21 mouse cellular contexts compared by ENCODE assay signal in the genomic region with DNA sequence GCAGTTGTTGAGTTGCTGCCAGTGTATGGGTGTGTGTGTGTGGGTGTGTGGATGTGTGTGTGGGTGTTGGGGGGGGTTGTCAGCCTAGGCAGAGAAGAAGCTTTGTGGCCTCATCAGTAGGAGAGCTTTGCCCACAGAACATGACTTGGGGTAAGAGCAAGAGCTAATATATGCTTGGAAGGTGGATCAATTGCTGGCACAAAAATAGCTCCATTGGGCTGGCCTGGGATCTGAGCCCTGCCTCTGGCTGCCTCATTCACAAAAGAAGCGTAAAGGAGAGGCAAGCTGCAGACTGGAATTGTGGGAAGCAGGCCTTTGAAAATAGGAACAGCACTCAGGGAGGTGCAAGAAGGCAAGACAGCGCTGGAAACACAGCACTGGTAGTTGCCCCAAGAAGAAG. TPM values are rescaled to one million over a fixed set of nuclear protein-coding genes. Genes with fewer than 3 reads are reported as not detected.
A peak's percentile ranks its signal among the peaks of the same experiment; 100 is the strongest.
DNase-seq lines count a peak whose midpoint lies in the region; ATAC-seq and TF ChIP-seq lines count a peak whose summit lies in the region.
"Had no signal": no experiment of that assay in that cellular context is flagged by ENCODE, and none has a peak within 500 bp of the region (broad histone marks: within the 10 kb centered on the region; RNA-seq: fewer than 3 reads in every experiment).

No protein-coding gene starts in this region.

- H3K4me2 ChIP-seq in hindbrain, embryonic 15.5 days: no peak overlapping the region
- H3K4me2 ChIP-seq in hindbrain, postnatal 0 days (ENCODE audit: low read depth, low read length): no peak overlapping the region
- no peak overlapping the region for H3K4me2 ChIP-seq in midbrain, embryonic 13.5 days (replicated peaks)
- H3K4me2 ChIP-seq: heart, embryonic 12.5 days; limb, embryonic 12.5 days; liver, embryonic 11.5 days; midbrain, embryonic 12.5 days had no signal

- WGBS in hindbrain, embryonic 15.5 days: 66% methylated on average over 2 of the region's 2 CpGs
- WGBS in hindbrain, postnatal 0 days: 61% methylated on average over 2 of the region's 2 CpGs
- 52% methylated on average over 2 of the region's 2 CpGs for WGBS in midbrain, embryonic 13.5 days
- WGBS in heart, adult 2 months: 83% methylated on average over 2 of the region's 2 CpGs

- H3K4me1 ChIP-seq in hindbrain, embryonic 15.5 days (replicated peaks): peaks cover 12% of the 10 kb centered on the region
- no peaks in the 10 kb centered on the region for H3K4me1 ChIP-seq in hindbrain, postnatal 0 days (ENCODE audit: insufficient read depth, low read length)
- H3K4me1 ChIP-seq in midbrain, embryonic 13.5 days (replicated peaks): peaks cover 29% of the 10 kb centered on the region
- no peaks in the 10 kb centered on the region for H3K4me1 ChIP-seq in heart, adult 2 months (ENCODE audit: control insufficient read depth, insufficient read depth, low read length)
- H3K4me1 ChIP-seq: limb, embryonic 12.5 days had no signal

- H3K36me3 ChIP-seq in hindbrain, embryonic 15.5 days: no peaks in the 10 kb centered on the region
- no peaks in the 10 kb centered on the region for H3K36me3 ChIP-seq in hindbrain, postnatal 0 days (ENCODE audit: insufficient read depth, low read length)
- no peaks in the 10 kb centered on the region for H3K36me3 ChIP-seq in midbrain, embryonic 13.5 days
- H3K36me3 ChIP-seq in heart, adult 2 months (ENCODE audit: control insufficient read depth, insufficient read depth, low read length): no peaks in the 10 kb centered on the region
- H3K36me3 ChIP-seq: heart, embryonic 12.5 days; limb, embryonic 12.5 days; midbrain, embryonic 12.5 days had no signal

- H3K27me3 ChIP-seq in hindbrain, embryonic 15.5 days: no peaks in the 10 kb centered on the region
- no peaks in the 10 kb centered on the region; the same call in 1 of the 2 replicates for H3K27me3 ChIP-seq in hindbrain, postnatal 0 days (ENCODE audit: insufficient read depth, low read length)
- peaks cover 49% of the 10 kb centered on the region for H3K27me3 ChIP-seq in midbrain, embryonic 13.5 days
- H3K27me3 ChIP-seq in heart, adult 2 months (ENCODE audit: control insufficient read depth, insufficient read depth, low read length): no peaks in the 10 kb centered on the region

- H3K79me2 ChIP-seq in heart, adult 2 months (replicated peaks; ENCODE audit: control insufficient read depth, insufficient read depth, low read length): no peaks in the 10 kb centered on the region

- TF ChIP-seq CTCF in hindbrain, postnatal 0 days (IDR thresholded peaks at IDR 0.05; ENCODE audit: low read depth): no peak
- no peak for TF ChIP-seq CTCF in heart, adult 2 months (IDR thresholded peaks at IDR 0.05)

- H3K9me3 ChIP-seq in hindbrain, embryonic 15.5 days: no peaks in the 10 kb centered on the region
- no peaks in the 10 kb centered on the region for H3K9me3 ChIP-seq in hindbrain, postnatal 0 days (ENCODE audit: low read length)
- no peaks in the 10 kb centered on the region for H3K9me3 ChIP-seq in midbrain, embryonic 13.5 days
- H3K9me3 ChIP-seq: heart, embryonic 12.5 days; limb, embryonic 12.5 days; midbrain, embryonic 12.5 days had no signal

- no peak for ATAC-seq in hindbrain, embryonic 15.5 days (ENCODE audit: low FRiP score, low read depth)
- no peak for ATAC-seq in hindbrain, postnatal 0 days
- no peak for ATAC-seq in midbrain, embryonic 13.5 days
- ATAC-seq: intestine, postnatal 0 days; liver, postnatal 0 days had no signal

- DNase-seq in hindbrain, postnatal 0 days (ENCODE audit: low spot score): no peak
- DNase-seq in urinary bladder, adult 2 months (ENCODE audit: low spot score): peak; percentile 5
- DNase-seq in urinary bladder, postnatal 25 days (ENCODE audit: low spot score): no peak
- DNase-seq in right cerebral cortex, postnatal 14 days: no peak
- DNase-seq in heart, adult 2 months: no peak
- DNase-seq: cerebellum, adult 2 months; cerebellum, postnatal 36 days; heart, postnatal 10 days; kidney, postnatal 25 days; liver, postnatal 0 days; lung, postnatal 10 days; right cerebral cortex, postnatal 25 days; spleen, adult 18-20 months; thymus, postnatal 14 days had no signal

- no peak overlapping the region for H3K4me3 ChIP-seq in hindbrain, embryonic 15.5 days
- H3K4me3 ChIP-seq in hindbrain, postnatal 0 days (ENCODE audit: low read length): no peak overlapping the region
- no peak overlapping the region for H3K4me3 ChIP-seq in midbrain, embryonic 13.5 days (replicated peaks)
- no peak overlapping the region for H3K4me3 ChIP-seq in heart, adult 2 months
- H3K4me3 ChIP-seq: heart, embryonic 12.5 days; limb, embryonic 12.5 days; midbrain, embryonic 12.5 days had no signal

- TF ChIP-seq POLR2A in heart, adult 2 months (IDR thresholded peaks at IDR 0.05; ENCODE audit: insufficient read depth, low read depth, low read length): no peak

- peak overlapping the region; percentile 20; the same call in 1 of the 2 replicates for H3K27ac ChIP-seq in hindbrain, embryonic 15.5 days (replicated peaks)
- no peak overlapping the region for H3K27ac ChIP-seq in hindbrain, postnatal 0 days
- 0 out of 2 replicates have a peak overlapping the region, but pooled peaks have one; percentile 86 for H3K27ac ChIP-seq in midbrain, embryonic 13.5 days
- H3K27ac ChIP-seq in heart, adult 2 months: no peak overlapping the region
- H3K27ac ChIP-seq: limb, embryonic 12.5 days; midbrain, embryonic 12.5 days had no signal

- intact Hi-C loops in heart, adult 2 months (cut with DNase I): no loop called here

- H3K9ac ChIP-seq in hindbrain, embryonic 15.5 days: no peak overlapping the region
- H3K9ac ChIP-seq in hindbrain, postnatal 0 days (replicated peaks; ENCODE audit: low read length): no peak overlapping the region
- H3K9ac ChIP-seq in midbrain, embryonic 13.5 days (replicated peaks): no peak overlapping the region
- H3K9ac ChIP-seq in heart, adult 2 months (ENCODE audit: low read depth, low read length): no peak overlapping the region
- H3K9ac ChIP-seq: heart, embryonic 12.5 days; limb, embryonic 12.5 days; liver, postnatal 0 days; midbrain, embryonic 12.5 days had no signal

- TF ChIP-seq EP300 in heart, adult 2 months (IDR thresholded peaks at IDR 0.05; ENCODE audit: insufficient read depth, low read depth, low read length): no peak

RNA-seq across cellular contexts. Expression of a gene that starts 8.8 kb away (rescaled TPM):
- 336 and 344 TPM in 2 replicates for polyA plus RNA-seq in hindbrain, embryonic 15.5 days (2015; fragmentation: Nextera tagmentation; extraction: Ambion mirVana)
- 194 and 216 TPM in 2 replicates for total RNA-seq in hindbrain, postnatal 0 days (2014; rRNA removed)
- 335 and 344 TPM in 2 replicates for polyA plus RNA-seq in hindbrain, postnatal 0 days (2015; fragmentation: Nextera tagmentation; extraction: Ambion mirVana)
- 67.9 and 70.6 TPM in 2 replicates for polyA plus RNA-seq in urinary bladder, adult 2 months (2012; rRNA removed)
- 322 and 354 TPM in 2 replicates for polyA plus RNA-seq in midbrain, embryonic 13.5 days (2015; fragmentation: Nextera tagmentation; extraction: Ambion mirVana)
- 10 to 100 TPM; 22.7 to 24.8 TPM for total RNA-seq in heart, adult 2 months (2021)
- polyA plus RNA-seq in heart, adult 2 months (2012; rRNA removed): 19.9 and 27.2 TPM in 2 replicates

Comparison
In these comparisons a context has a peak if more than half of its experiments do, and no peak if none do; other contexts are left out.
1. H3K27ac ChIP-seq: peak in hindbrain, embryonic 15.5 days (single experiment) and midbrain, embryonic 13.5 days (single experiment); none in hindbrain, postnatal 0 days (single experiment) and heart, adult 2 months (single experiment).